Mouse (Mus musculus) ES-E14 (cell line): Measurements from ENCODE around the gene Sorcs2.

Experiments used
- CHD2 ChIP-seq: IDR thresholded peaks from 2 replicates; pipeline ENCODE4 v1.6.1; 2014; ENCODE audit warnings: mild to moderate bottlenecking, low read depth, low read length, inconsistent platforms
- HCFC1 ChIP-seq: IDR thresholded peaks from 2 replicates; pipeline ENCODE4 v1.6.1; 2012; ENCODE audit warnings: low read length, inconsistent platforms, borderline replicate concordance; ENCODE audit not compliant: insufficient read depth
- MAFK ChIP-seq: IDR thresholded peaks from 2 replicates; pipeline ENCODE4 v1.6.1; 2014; ENCODE audit warnings: mild to moderate bottlenecking, low read depth, low read length, inconsistent platforms; ENCODE audit not compliant: insufficient read depth
- ZC3H11A ChIP-seq: IDR thresholded peaks from 2 replicates; pipeline ENCODE4 v1.6.1; 2012; ENCODE audit warnings: low read depth, mild to moderate bottlenecking, inconsistent platforms, low read length, borderline replicate concordance
- ZNF384 ChIP-seq: IDR thresholded peaks from 2 replicates; pipeline ENCODE4 v1.6.1; 2012; ENCODE audit warnings: low read depth, low read length, inconsistent platforms

- TF ChIP-seq MAFK: no peak
- TF ChIP-seq ZC3H11A: no peak
- no peak for TF ChIP-seq CHD2
- TF ChIP-seq ZNF384: no peak
- no peak for TF ChIP-seq HCFC1
Measured at GRCm38 (mm10) chr5:36178785-36179184, 219.2 kb downstream of the Sorcs2 start.
